Comparison of ENCODE assay signal across 9 mouse cellular contexts in genomic region chr2:161090200-161090599, GRCm38 (mm10). TPM values are rescaled to one million over a fixed set of nuclear protein-coding genes. Genes with fewer than 3 reads are reported as not detected.
A peak's percentile ranks its signal among the peaks of the same experiment; 100 is the strongest.
DNase-seq lines count a peak whose midpoint lies in the region; ATAC-seq and TF ChIP-seq lines count a peak whose summit lies in the region.
"Had no signal": no experiment of that assay in that cellular context is flagged by ENCODE, and none has a peak within 500 bp of the region (broad histone marks: within the 10 kb centered on the region; RNA-seq: fewer than 3 reads in every experiment).

No protein-coding gene starts in this region.

- 63% methylated on average over 3 of the region's 3 CpGs for WGBS in kidney, postnatal 0 days
- 68% methylated on average over 3 of the region's 3 CpGs for WGBS in forebrain, embryonic 13.5 days
- 64% methylated on average over 3 of the region's 3 CpGs for WGBS in midbrain, embryonic 16.5 days

- no peaks in the 10 kb centered on the region for H3K4me1 ChIP-seq in kidney, postnatal 0 days (replicated peaks; ENCODE audit: insufficient read depth, low read length)
- peaks cover 3% of the 10 kb centered on the region; the same call in 1 of the 2 replicates for H3K4me1 ChIP-seq in G1E (ENCODE audit: insufficient read depth, low read depth, low read length)
- peaks cover 21% of the 10 kb centered on the region for H3K4me1 ChIP-seq in forebrain, embryonic 13.5 days
- H3K4me1 ChIP-seq in midbrain, embryonic 16.5 days (ENCODE audit: control insufficient read depth, insufficient read depth, low read length) = no peaks in the 10 kb centered on the region; the same call in 1 of the 2 replicates

- H3K4me2 ChIP-seq in kidney, postnatal 0 days (ENCODE audit: low read length) = no peak overlapping the region
- H3K4me2 ChIP-seq in forebrain, embryonic 13.5 days = no peak overlapping the region
- no peak overlapping the region for H3K4me2 ChIP-seq in midbrain, embryonic 16.5 days (ENCODE audit: low read length)
- H3K4me2 ChIP-seq: limb, embryonic 15.5 days had no signal

- H3K9me3 ChIP-seq in kidney, postnatal 0 days (replicated peaks; ENCODE audit: low read length) = no peaks in the 10 kb centered on the region
- no peaks in the 10 kb centered on the region for H3K9me3 ChIP-seq in G1E (replicated peaks)
- H3K9me3 ChIP-seq in forebrain, embryonic 13.5 days (replicated peaks) = no peaks in the 10 kb centered on the region
- H3K9me3 ChIP-seq in midbrain, embryonic 16.5 days (replicated peaks; ENCODE audit: control insufficient read depth, low read length, poor library complexity, severe bottlenecking) = no peaks in the 10 kb centered on the region
- H3K9me3 ChIP-seq: limb, embryonic 15.5 days had no signal

- no peak overlapping the region for H3K4me3 ChIP-seq in kidney, postnatal 0 days (replicated peaks; ENCODE audit: low read depth, low read length)
- H3K4me3 ChIP-seq in G1E (ENCODE audit: low read depth, low read length) = no peak overlapping the region
- H3K4me3 ChIP-seq in forebrain, embryonic 13.5 days = no peak overlapping the region
- H3K4me3 ChIP-seq in midbrain, embryonic 16.5 days (ENCODE audit: low read depth, low read length) = no peak overlapping the region
- H3K4me3 ChIP-seq: limb, embryonic 15.5 days had no signal

- no peaks in the 10 kb centered on the region for H3K27me3 ChIP-seq in kidney, postnatal 0 days (ENCODE audit: insufficient read depth, low read length)
- H3K27me3 ChIP-seq in G1E (ENCODE audit: insufficient read depth, low read length) = no peaks in the 10 kb centered on the region
- H3K27me3 ChIP-seq in forebrain, embryonic 13.5 days = no peaks in the 10 kb centered on the region
- no peaks in the 10 kb centered on the region for H3K27me3 ChIP-seq in midbrain, embryonic 16.5 days (ENCODE audit: control insufficient read depth, insufficient read depth, low read depth, low read length)
- H3K27me3 ChIP-seq: limb, embryonic 15.5 days had no signal

- no peak overlapping the region for H3K27ac ChIP-seq in kidney, postnatal 0 days
- H3K27ac ChIP-seq in forebrain, embryonic 13.5 days = no peak overlapping the region
- H3K27ac ChIP-seq in midbrain, embryonic 16.5 days (ENCODE audit: low read length) = no peak overlapping the region
- H3K27ac ChIP-seq: limb, embryonic 15.5 days had no signal

- H3K9ac ChIP-seq in kidney, postnatal 0 days (ENCODE audit: low read depth, low read length) = no peak overlapping the region
- H3K9ac ChIP-seq in forebrain, embryonic 13.5 days = no peak overlapping the region
- no peak overlapping the region for H3K9ac ChIP-seq in midbrain, embryonic 16.5 days (ENCODE audit: low read depth, low read length)
- H3K9ac ChIP-seq: limb, embryonic 15.5 days had no signal

- H3K36me3 ChIP-seq in kidney, postnatal 0 days (ENCODE audit: insufficient read depth, low read length) = no peaks in the 10 kb centered on the region
- peaks cover 29% of the 10 kb centered on the region for H3K36me3 ChIP-seq in G1E (replicated peaks)
- H3K36me3 ChIP-seq in forebrain, embryonic 13.5 days (ENCODE audit: poor library complexity, severe bottlenecking) = no peaks in the 10 kb centered on the region
- no peaks in the 10 kb centered on the region for H3K36me3 ChIP-seq in midbrain, embryonic 16.5 days (ENCODE audit: control insufficient read depth, insufficient read depth, low read length)

- ATAC-seq in kidney, postnatal 0 days (replicated peaks; ENCODE audit: low FRiP score, low read depth) = no peak
- peak; percentile 66 for ATAC-seq in G1E (ENCODE audit: extremely low read depth, insufficient number of reproducible peaks, low FRiP score, poor library complexity, severe bottlenecking)
- ATAC-seq in megakaryocyte progenitor cell, adult 5-6 weeks (replicated peaks; ENCODE audit: poor library complexity) = peak; percentile 94
- no peak for ATAC-seq in forebrain, embryonic 13.5 days
- ATAC-seq in midbrain, embryonic 16.5 days = no peak

- TF ChIP-seq CTCF in kidney, postnatal 0 days (IDR thresholded peaks at IDR 0.05; ENCODE audit: low read depth) = peak; percentile 65
- no peak for TF ChIP-seq CTCF in G1E (IDR thresholded peaks at IDR 0.05; ENCODE audit: low read depth, low read length)

- DNase-seq in kidney, postnatal 0 days (ENCODE audit: low spot score) = peak; percentile 66
- DNase-seq in kidney, postnatal 25 days = no peak
- DNase-seq in G1E (ENCODE audit: low spot score) = no peak
- peak; percentile 58 for DNase-seq in c-Kit-positive CD71-positive TER-119-positive erythroid progenitor cells, embryonic 14.5 days (ENCODE audit: low spot score)
- no peak for DNase-seq in right cerebral cortex, postnatal 36 days (ENCODE audit: low spot score in 2 of 2)

RNA-seq across cellular contexts. Expression of gene Chd6, which starts 18.7 kb away (rescaled TPM):
- 22.4 and 25.0 TPM in 2 replicates for polyA plus RNA-seq in kidney, postnatal 0 days (2015; fragmentation: Nextera tagmentation; extraction: Ambion mirVana)
- total RNA-seq in G1E (2014; fragmentation: Nextera tagmentation) = 69.4 and 79.5 TPM in 2 replicates
- total RNA-seq in G1E (2017) = 34.2 and 39.1 TPM in 2 replicates
- 6.4 and 9.7 TPM in 2 replicates for polyA plus RNA-seq in G1E (2012)
- 27.3 and 38.9 TPM in 2 replicates for total RNA-seq in megakaryocyte progenitor cell, adult 5-6 weeks (2015)
- 24.5 and 40.9 TPM in 2 replicates for total RNA-seq in megakaryocyte progenitor cell, adult 5-6 weeks (2017)
- 40.4 and 44.4 TPM in 2 replicates for polyA plus RNA-seq in forebrain, embryonic 13.5 days (2015; fragmentation: Nextera tagmentation; extraction: Ambion mirVana)
- 30.8 and 36.9 TPM in 2 replicates for polyA plus RNA-seq in midbrain, embryonic 16.5 days (2015; fragmentation: Nextera tagmentation; extraction: Ambion mirVana)

Comparison
In these comparisons a context has a peak if more than half of its experiments do, and no peak if none do; other contexts are left out.
1. DNase-seq: peak in kidney, postnatal 0 days (single experiment) and c-Kit-positive CD71-positive TER-119-positive erythroid progenitor cells, embryonic 14.5 days (single experiment); none in kidney, postnatal 25 days (0 of 2), G1E (single experiment) and right cerebral cortex, postnatal 36 days (0 of 2).
2. ATAC-seq: peak in G1E (single experiment) and megakaryocyte progenitor cell, adult 5-6 weeks (single experiment); none in kidney, postnatal 0 days (single experiment), forebrain, embryonic 13.5 days (single experiment) and midbrain, embryonic 16.5 days (single experiment).